Mouse (Mus musculus) CH12.LX (cell line): ENCODE results near the gene Gjd3. TPM values are rescaled to one million over a fixed set of nuclear protein-coding genes. Genes with fewer than 3 reads are reported as not detected.

Experiments used
- DNase-seq: peaks from one replicate; pipeline ENCODE4 v3.0.0-alpha.2; 2013; ENCODE audit errors: extremely low read depth
- H3K27ac ChIP-seq: 2 replicates; pipeline ENCODE4 v1.5.1; 2012; ENCODE audit warnings: low read depth, mild to moderate bottlenecking, control low read depth, moderate library complexity; ENCODE audit not compliant: insufficient read depth
- H3K27me3 ChIP-seq: replicated peaks from 2 replicates; pipeline ENCODE3; 2012; ENCODE audit warnings: inconsistent platforms
- H3K36me3 ChIP-seq, 2 experiments: replicated peaks in 1 of 2; 2 replicates each; pipeline versions ENCODE3 to v1.6.1; 2012; ENCODE audit warnings: inconsistent platforms in 1 of 2, low read length in 1 of 2, mild to moderate bottlenecking in 1 of 2, mixed read lengths in 1 of 2, moderate library complexity in 1 of 2; ENCODE audit not compliant: control insufficient read depth in 1 of 2, insufficient read depth in 1 of 2
- H3K4me1 ChIP-seq, 2 experiments: 2 replicates each; pipeline ENCODE4 v1.6.1; 2012; ENCODE audit warnings: inconsistent platforms in 1 of 2, moderate library complexity in 1 of 2; ENCODE audit not compliant: insufficient read depth in 2 of 2, control insufficient read depth in 1 of 2
- H3K4me2 ChIP-seq: 2 replicates; pipeline ENCODE4 v1.6.1; 2012; ENCODE audit warnings: low read depth, mild to moderate bottlenecking, control low read depth; ENCODE audit not compliant: poor library complexity, insufficient read depth, severe bottlenecking
- H3K4me3 ChIP-seq, 3 experiments: fragments of 150-350 bp in 1 of 3; sonication (generic) in 1 of 3; replicated peaks in 1 of 3; 2 replicates each; pipeline versions ENCODE3 to v1.5.1; 2011 to 2012; ENCODE audit warnings: low read depth in 2 of 3, low read length in 2 of 3, mild to moderate bottlenecking in 2 of 3, moderate library complexity in 2 of 3, control low read depth in 1 of 3, improper control_type of control experiment in 1 of 3, inconsistent platforms in 1 of 3, mixed read lengths in 1 of 3; ENCODE audit not compliant: poor library complexity in 1 of 3
- H3K79me2 ChIP-seq: replicated peaks from 2 replicates; pipeline ENCODE4 v1.6.1; 2012; ENCODE audit warnings: mild to moderate bottlenecking, moderate library complexity; ENCODE audit not compliant: control insufficient read depth, poor library complexity, insufficient read depth, severe bottlenecking; ENCODE audit errors: extremely low read depth
- H3K9ac ChIP-seq: 2 replicates; pipeline ENCODE4 v1.6.1; 2012; ENCODE audit warnings: low read depth, mild to moderate bottlenecking, control low read depth, moderate library complexity; ENCODE audit not compliant: insufficient read depth
- H3K9me3 ChIP-seq: replicated peaks from 2 replicates; pipeline ENCODE3; 2012; ENCODE audit warnings: low read length, inconsistent platforms, mixed read lengths
- CTCF ChIP-seq, 2 experiments: IDR thresholded peaks in 1 of 2; conservative IDR thresholded peaks in 1 of 2; 2 replicates each; pipeline ENCODE4 v1.5.1; 2011 to 2012; ENCODE audit warnings: low read depth in 2 of 2, low read length in 2 of 2, improper control_type of control experiment in 1 of 2, inconsistent platforms in 1 of 2, mild to moderate bottlenecking in 1 of 2, moderate library complexity in 1 of 2
- E2F4 ChIP-seq: IDR thresholded peaks from 2 replicates; pipeline ENCODE4 v1.6.1; 2011; ENCODE audit warnings: low read depth, low read length, improper control_type of control experiment; ENCODE audit not compliant: insufficient replicate concordance
- EP300 ChIP-seq: IDR thresholded peaks from 2 replicates; pipeline ENCODE4 v1.6.1; 2011; ENCODE audit warnings: low read length, improper control_type of control experiment
- ETS1 ChIP-seq: conservative IDR thresholded peaks from 2 replicates; pipeline ENCODE4 v1.6.1; 2012; ENCODE audit warnings: low read depth, mild to moderate bottlenecking, inconsistent platforms, low read length, improper control_type of control experiment, moderate library complexity
- HCFC1 ChIP-seq: IDR thresholded peaks from 2 replicates; pipeline ENCODE4 v1.6.1; 2012; ENCODE audit warnings: low read depth, mild to moderate bottlenecking, inconsistent platforms, low read length, improper control_type of control experiment
- KAT2A ChIP-seq: IDR thresholded peaks from 2 replicates; pipeline ENCODE4 v1.6.1; 2012; ENCODE audit warnings: low read length, improper control_type of control experiment, inconsistent platforms; ENCODE audit not compliant: insufficient replicate concordance
- MAZ ChIP-seq: IDR thresholded peaks from 2 replicates; pipeline ENCODE4 v1.6.1; 2012; ENCODE audit warnings: low read depth, mild to moderate bottlenecking, inconsistent platforms, low read length, improper control_type of control experiment, moderate library complexity
- MEF2A ChIP-seq: IDR thresholded peaks from 2 replicates; pipeline ENCODE4 v1.6.1; 2014; ENCODE audit warnings: low read depth, mild to moderate bottlenecking, inconsistent platforms, low read length, improper control_type of control experiment, borderline replicate concordance
- MXI1 ChIP-seq: IDR thresholded peaks from 2 replicates; pipeline ENCODE4 v1.6.1; 2011; ENCODE audit warnings: mild to moderate bottlenecking, low read depth, low read length, improper control_type of control experiment
- NELFE ChIP-seq: IDR thresholded peaks from 2 replicates; pipeline ENCODE4 v1.6.1; 2011; ENCODE audit warnings: low read depth, low read length, improper control_type of control experiment
- NRF1 ChIP-seq: IDR thresholded peaks from 2 replicates; pipeline ENCODE4 v1.6.1; 2014; ENCODE audit warnings: low read depth, mild to moderate bottlenecking, inconsistent platforms, low read length, improper control_type of control experiment, moderate library complexity
- POLR2AphosphoS2 ChIP-seq: IDR thresholded peaks from 2 replicates; pipeline ENCODE4 v1.6.1; 2011; ENCODE audit warnings: low read depth, low read length, improper control_type of control experiment
- SIN3A ChIP-seq: IDR thresholded peaks from 2 replicates; pipeline ENCODE4 v1.6.1; 2012; ENCODE audit warnings: low read length, improper control_type of control experiment, inconsistent platforms
- USF1 ChIP-seq: IDR thresholded peaks from 2 replicates; pipeline ENCODE4 v1.6.1; 2014; ENCODE audit warnings: low read depth, mild to moderate bottlenecking, inconsistent platforms, low read length, improper control_type of control experiment
- ZC3H11A ChIP-seq: IDR thresholded peaks from 2 replicates; pipeline ENCODE4 v1.6.1; 2012; ENCODE audit warnings: low read depth, mild to moderate bottlenecking, inconsistent platforms, low read length, improper control_type of control experiment
- ZMIZ1 ChIP-seq: IDR thresholded peaks from 2 replicates; pipeline ENCODE4 v1.6.1; 2012; ENCODE audit warnings: low read depth, mild to moderate bottlenecking, inconsistent platforms, low read length, improper control_type of control experiment
- ZNF384 ChIP-seq: IDR thresholded peaks from 2 replicates; pipeline ENCODE4 v1.6.1; 2012; ENCODE audit warnings: low read depth, low read length, improper control_type of control experiment, inconsistent platforms
- dilution Hi-C: fragments of 300-500 bp; cut with MboI; formaldehyde crosslinking; loops from 2 replicates; pipeline ENCODE4 v1.14.3; 2020; ENCODE audit warnings: low sequenced_read_pairs; ENCODE audit not compliant: extremely low pct_unique_long_range_greater_than_20kb, extremely low pct_ligation_motif_present
- in situ Hi-C: fragments of 300-500 bp; cut with MboI; formaldehyde crosslinking; loops from 3 replicates; pipeline ENCODE4 v1.14.3; 2019; ENCODE audit warnings: low sequenced_read_pairs, low pct_ligation_motif_present, low pct_unique_long_range_greater_than_20kb, mixed read lengths
- polyA plus RNA-seq: library from polyadenylated mRNA; unstranded; fragments of >175 nt; gene quantifications from 2 replicates; pipeline ENCODE4 v1.2.1, GENCODE M21; 2012; ENCODE audit warnings: low read depth; ENCODE audit not compliant: insufficient read length
- total RNA-seq, 2 experiments: library from RNA; depleted of rRNA; stranded (reverse); fragments of 300-350 nt in 1 of 2; fragments of >200 nt in 1 of 2; gene quantifications; 2 replicates each; pipeline ENCODE4 v1.2.3; 2012 to 2014

Gjd3 gene
- total and polyA plus RNA-seq, 3 experiments, result 0.47 TPM; not detected in 2

DNA sequence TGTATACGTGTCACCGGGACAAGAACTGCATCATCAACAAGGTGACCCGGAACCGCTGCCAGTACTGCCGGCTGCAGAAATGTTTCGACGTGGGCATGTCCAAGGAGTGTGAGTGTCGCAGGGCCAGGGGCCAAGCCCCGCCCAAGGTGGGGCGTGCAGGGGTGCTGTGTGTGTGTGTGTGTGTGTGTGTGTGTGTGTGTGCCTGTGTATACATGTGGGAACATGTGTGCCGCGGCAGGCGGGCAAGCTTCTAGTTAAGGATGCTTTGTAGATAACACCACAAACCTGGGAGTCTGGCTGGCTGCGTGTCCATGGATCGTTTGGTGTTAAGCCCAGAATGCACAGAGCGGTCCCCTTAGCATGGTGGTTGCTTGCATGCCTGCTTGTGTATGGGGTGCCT, 14.7 kb downstream of the Gjd3 start:
- dilution Hi-C loops, result no loop called here
- Histone ChIP-seq H3K9ac (no peak overlapping the region), H3K27me3 (no peaks in the 10 kb centered on the region), H3K9me3 (no peaks in the 10 kb centered on the region), H3K36me3 (peaks cover 47 to 70% of the 10 kb centered on the region in 2 experiments), H3K27ac (no peak overlapping the region), H3K79me2 (0 out of 2 replicates have a peak, but pooled peaks cover 3% of the 10 kb centered on the region)
- no peak for TF ChIP-seq EP300
- TF ChIP-seq SIN3A, result no peak
- TF ChIP-seq, all 38 proteins: peak for 0
- in situ Hi-C loops, result no loop called here
- Histone ChIP-seq H3K4me3 (no peak overlapping the region), H3K4me1 (peaks cover 27 to 65% of the 10 kb centered on the region in 2 experiments), H3K4me2 (no peak overlapping the region)
- no peak for DNase-seq

DNA sequence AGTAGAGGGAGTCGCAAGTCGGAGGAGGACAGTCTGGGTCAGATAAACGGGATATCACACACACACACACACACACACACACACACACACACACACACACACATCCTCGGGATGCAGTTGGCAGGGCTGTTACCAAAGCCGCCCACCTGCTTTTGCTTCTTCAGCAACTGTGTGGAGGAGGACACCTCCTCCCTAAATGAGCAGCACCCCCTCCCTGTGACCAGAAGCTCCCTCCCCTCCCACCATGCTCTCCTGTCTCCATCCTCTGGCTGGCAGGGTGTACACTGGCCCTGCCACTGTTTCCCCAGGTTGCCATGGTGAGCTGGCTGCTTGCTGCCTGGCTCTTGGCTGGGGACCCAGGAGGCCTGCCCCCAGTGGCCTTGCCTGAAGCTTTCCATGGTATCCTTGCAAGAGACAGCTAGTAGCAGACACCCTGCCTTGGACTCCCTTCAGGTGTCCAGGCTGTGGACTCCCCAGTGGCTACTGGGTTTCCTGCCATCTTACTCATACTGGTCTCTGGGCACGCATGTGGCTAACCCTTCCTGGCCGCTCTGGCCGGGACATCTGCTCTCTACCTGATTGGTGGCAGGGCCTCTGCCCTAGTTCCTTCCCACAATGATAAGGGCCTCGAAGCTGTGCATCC, 16.2 kb downstream of the Gjd3 start:
- H3K27me3 ChIP-seq, result no peaks in the 10 kb centered on the region
- peaks cover 33 to 79% of the 10 kb centered on the region in 2 experiments for H3K4me1 ChIP-seq
- H3K27ac ChIP-seq, result no peak overlapping the region

DNA sequence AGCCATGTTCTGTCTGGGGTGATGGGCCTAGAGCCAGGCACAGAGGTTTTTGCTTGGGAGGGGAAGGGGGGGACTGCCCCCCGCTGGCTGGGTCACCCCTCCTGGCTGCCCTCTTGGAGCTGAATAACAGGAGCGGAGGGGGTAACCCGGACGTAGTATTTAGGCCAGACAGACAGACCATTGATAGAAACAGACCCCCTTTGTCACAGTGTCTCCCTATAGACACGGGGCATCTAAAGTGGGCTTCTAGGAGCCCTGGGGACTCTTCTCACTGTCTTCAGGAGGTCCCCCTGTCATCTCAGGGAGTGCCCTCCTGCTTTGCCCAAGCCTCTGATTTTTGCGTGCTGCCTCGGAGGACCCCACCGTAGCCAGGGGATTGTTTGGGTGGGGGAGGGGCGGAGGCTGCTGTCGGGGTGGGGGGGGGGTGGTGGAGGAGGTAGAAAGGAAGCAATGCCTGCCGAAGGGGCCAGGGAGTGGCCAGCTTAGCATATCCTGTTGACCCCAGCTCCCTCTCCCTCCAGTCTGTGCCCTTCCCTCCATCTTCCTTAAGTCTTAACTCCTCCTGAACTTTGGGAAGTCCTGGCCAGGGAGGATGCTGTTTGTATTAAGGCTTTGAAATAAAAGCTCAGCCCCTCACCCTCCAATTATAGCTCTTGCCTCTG, 17.3 kb downstream of the Gjd3 start:
- dilution Hi-C loops, result no loop called here
- Histone ChIP-seq H3K4me3 (peak overlapping the region in 1 of 3 experiments; percentile 47), H3K27me3 (no peaks in the 10 kb centered on the region), H3K4me1 (peaks cover 33 to 87% of the 10 kb centered on the region in 2 experiments), H3K9me3 (no peaks in the 10 kb centered on the region), H3K79me2 (0 out of 2 replicates have a peak, but pooled peaks cover 3% of the 10 kb centered on the region), H3K4me2 (peak overlapping the region; percentile 90; the same call in 1 of the 2 replicates), H3K36me3 (peaks cover 31 to 56% of the 10 kb centered on the region in 2 experiments), H3K27ac (no peak overlapping the region), H3K9ac (0 out of 2 replicates have a peak overlapping the region, but pooled peaks have one; percentile 45)
- DNase-seq, result no peak
- in situ Hi-C loops, result no loop called here
- TF ChIP-seq ZC3H11A, result no peak
- TF ChIP-seq CTCF (conservative IDR thresholded peaks at IDR 0.05 in 1 of 2, IDR thresholded peaks at IDR 0.05 in 1 of 2; ENCODE audit: low read depth in 2 of 2, low read length in 2 of 2), result no peak
- TF ChIP-seq ZNF384, result no peak
- TF ChIP-seq POLR2AphosphoS2, result no peak
- TF ChIP-seq NELFE, result no peak
- TF ChIP-seq USF1, result no peak
- TF ChIP-seq ZMIZ1, result no peak
- no peak for TF ChIP-seq MAZ
- no peak for TF ChIP-seq MEF2A
- TF ChIP-seq NRF1, result no peak
- no peak for TF ChIP-seq HCFC1
- no peak for TF ChIP-seq E2F4
- TF ChIP-seq ETS1, result no peak
- TF ChIP-seq KAT2A, result no peak

More for the DNA sequence above, 16.2 kb downstream of the Gjd3 start:
- 0 out of 2 replicates have a peak, but pooled peaks have one; percentile 25 for TF ChIP-seq MXI1
- TF ChIP-seq CTCF (conservative IDR thresholded peaks at IDR 0.05 in 1 of 2, IDR thresholded peaks at IDR 0.05 in 1 of 2; ENCODE audit: low read depth in 2 of 2, low read length in 2 of 2), result 0 out of 4 replicates have a peak, but pooled peaks of 1 of the 2 experiments have one; percentile 4
- TF ChIP-seq ZNF384, result no peak
- H3K9me3 ChIP-seq, result no peaks in the 10 kb centered on the region
- peaks cover 37 to 58% of the 10 kb centered on the region in 2 experiments for H3K36me3 ChIP-seq
- DNase-seq, result no peak
- dilution Hi-C loops (no loop called here), in situ Hi-C loops (no loop called here)
- no peak overlapping the region for H3K4me2 ChIP-seq
- no peak overlapping the region for H3K4me3 ChIP-seq
- 0 out of 2 replicates have a peak, but pooled peaks cover 3% of the 10 kb centered on the region for H3K79me2 ChIP-seq
- H3K9ac ChIP-seq, result no peak overlapping the region
